Mouse (Mus musculus): Measurements from ENCODE around the gene Slc29a2. TPM values are rescaled to one million over a fixed set of nuclear protein-coding genes. Genes with fewer than 3 reads are reported as not detected.

The Slc29a2 gene
- total RNA-seq, 2 experiments from 2014 or later: 17.2 to 21.6 TPM

- no peak for DNase-seq (ENCODE audit: low spot score in 2 of 2)
- intact Hi-C loops (cut with DNase I): no loop called here
Observed at GRCm38 (mm10) chr19:5052166-5052822, 28.6 kb downstream of the Slc29a2 start.

- no peak for DNase-seq (ENCODE audit: low spot score in 2 of 2)
Observed at GRCm38 (mm10) chr19:5052853-5053252, 29.2 kb downstream of the Slc29a2 start.

GRCm38 (mm10) chr19:5053909-5054308 lies 30.2 kb downstream of the Slc29a2 start:
- no peak for DNase-seq (ENCODE audit: low spot score in 2 of 2)
- intact Hi-C loops (cut with DNase I): no loop called here

More at GRCm38 (mm10) chr19:5052853-5053252, 29.2 kb downstream of the Slc29a2 start:
- intact Hi-C loops (cut with DNase I): no loop called here

GRCm38 (mm10) chr19:5056251-5056650 lies 32.6 kb downstream of the Slc29a2 start:
- DNase-seq (ENCODE audit: low spot score in 2 of 2): no peak
- intact Hi-C loops (cut with DNase I): loop anchor here (2.0 kb wide), 1 partner anchor 17 kb away; no protein-coding TSS in a partner anchor

GRCm38 (mm10) chr19:5057876-5058775 lies 34.5 kb downstream of the Slc29a2 start:
- intact Hi-C loops (cut with DNase I): loop anchor here (2.0 kb wide), 1 partner anchor 15 kb away; no protein-coding TSS in a partner anchor
- no peak for DNase-seq (ENCODE audit: low spot score in 2 of 2)

GRCm38 (mm10) chr19:5058801-5059771 lies 35.4 kb downstream of the Slc29a2 start:
- DNase-seq (ENCODE audit: low spot score in 2 of 2): no peak
- intact Hi-C loops (cut with DNase I): no loop called here

GRCm38 (mm10) chr19:5060365-5061330 lies 37.0 kb downstream of the Slc29a2 start:
- intact Hi-C loops (cut with DNase I): no loop called here

GRCm38 (mm10) chr19:5062041-5062440 lies 38.4 kb downstream of the Slc29a2 start:
- intact Hi-C loops (cut with DNase I): no loop called here

More at GRCm38 (mm10) chr19:5060365-5061330, 37.0 kb downstream of the Slc29a2 start:
- no peak for DNase-seq (ENCODE audit: low spot score in 2 of 2)

GRCm38 (mm10) chr19:5062446-5062845 lies 38.8 kb downstream of the Slc29a2 start:
- intact Hi-C loops (cut with DNase I): no loop called here
- DNase-seq (ENCODE audit: low spot score in 2 of 2): no peak

More at GRCm38 (mm10) chr19:5062041-5062440, 38.4 kb downstream of the Slc29a2 start:
- no peak for DNase-seq (ENCODE audit: low spot score in 2 of 2)

- intact Hi-C loops (cut with DNase I): no loop called here
- no peak for DNase-seq (ENCODE audit: low spot score in 2 of 2)
Observed at GRCm38 (mm10) chr19:5065104-5065503, 41.4 kb downstream of the Slc29a2 start.

GRCm38 (mm10) chr19:5067040-5067799 lies 43.6 kb downstream of the Slc29a2 start:
- no peak for DNase-seq (ENCODE audit: low spot score in 2 of 2)
- intact Hi-C loops (cut with DNase I): no loop called here

GRCm38 (mm10) chr19:5067867-5068569 lies 44.4 kb downstream of the Slc29a2 start, which contains the start of gene Cd248:
Gene Cd248, plus strand, starts transcription at chr19:5068078.
- intact Hi-C loops (cut with DNase I): no loop called here
- DNase-seq (ENCODE audit: low spot score in 2 of 2): no peak

GRCm38 (mm10) chr19:5068570-5069234 lies 45.0 kb downstream of the Slc29a2 start:
- DNase-seq (ENCODE audit: low spot score in 2 of 2): no peak
- intact Hi-C loops (cut with DNase I): no loop called here

GRCm38 (mm10) chr19:5069486-5069885 lies 45.8 kb downstream of the Slc29a2 start:
- intact Hi-C loops (cut with DNase I): no loop called here
- DNase-seq (ENCODE audit: low spot score in 2 of 2): no peak

GRCm38 (mm10) chr19:5069978-5070377 lies 46.3 kb downstream of the Slc29a2 start:
- intact Hi-C loops (cut with DNase I): no loop called here

GRCm38 (mm10) chr19:5071077-5071476 lies 47.4 kb downstream of the Slc29a2 start:
- DNase-seq (ENCODE audit: low spot score in 2 of 2): no peak
- intact Hi-C loops (cut with DNase I): no loop called here

More at GRCm38 (mm10) chr19:5069978-5070377, 46.3 kb downstream of the Slc29a2 start:
- no peak for DNase-seq (ENCODE audit: low spot score in 2 of 2)
